Mouse (Mus musculus): ENCODE results near the gene Gsta1. TPM values are rescaled to one million over a fixed set of nuclear protein-coding genes. Genes with fewer than 3 reads are reported as not detected.

Gene Gsta1
- not detected for total RNA-seq (2023)

DNA sequence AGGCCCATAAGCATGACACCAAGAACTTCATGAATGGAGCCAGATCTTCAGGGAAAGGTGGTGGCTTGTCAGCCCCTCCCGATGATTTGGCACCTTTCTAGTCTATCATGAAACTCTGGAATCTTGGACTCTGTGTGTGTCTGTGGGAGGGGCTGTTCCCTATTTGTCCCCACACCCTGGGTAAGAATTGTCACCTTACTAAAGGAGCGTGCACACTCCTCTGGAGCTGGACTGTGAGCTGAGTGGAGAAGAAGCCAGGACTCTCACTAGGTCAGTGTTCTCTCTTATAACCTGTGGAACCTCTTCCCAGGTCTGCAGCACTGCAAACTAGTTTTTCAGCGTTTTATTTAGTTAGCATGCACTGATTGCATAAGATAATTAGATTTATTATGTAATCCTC is at the start of gene Gsta1:
Gene Gsta1, plus strand, starts transcription at position 196 of the 400 bp plus-strand sequence.

DNA sequence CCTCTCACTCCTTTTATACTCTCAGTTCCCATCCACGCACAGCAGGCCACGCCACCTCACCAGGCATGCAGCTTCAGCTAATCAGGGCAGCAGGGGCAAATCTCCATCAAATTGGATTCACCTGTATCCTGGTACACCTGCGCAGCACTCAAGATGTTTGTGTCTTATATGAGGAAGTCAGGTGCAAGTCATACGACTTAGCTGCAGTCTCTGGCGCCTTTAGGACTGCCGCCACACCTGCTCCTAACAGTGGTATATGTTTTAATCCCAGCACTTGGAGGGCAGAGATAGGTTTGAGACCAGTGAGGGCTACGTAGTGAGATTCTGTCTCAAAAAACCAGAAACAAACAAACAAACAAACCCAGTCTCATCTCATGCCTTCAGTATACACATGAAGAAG is 48.0 kb upstream of the Gsta1 start, which contains the start of gene Gsta4:
Gene Gsta4, plus strand, starts transcription at position 301 of the 400 bp plus-strand sequence.

DNA sequence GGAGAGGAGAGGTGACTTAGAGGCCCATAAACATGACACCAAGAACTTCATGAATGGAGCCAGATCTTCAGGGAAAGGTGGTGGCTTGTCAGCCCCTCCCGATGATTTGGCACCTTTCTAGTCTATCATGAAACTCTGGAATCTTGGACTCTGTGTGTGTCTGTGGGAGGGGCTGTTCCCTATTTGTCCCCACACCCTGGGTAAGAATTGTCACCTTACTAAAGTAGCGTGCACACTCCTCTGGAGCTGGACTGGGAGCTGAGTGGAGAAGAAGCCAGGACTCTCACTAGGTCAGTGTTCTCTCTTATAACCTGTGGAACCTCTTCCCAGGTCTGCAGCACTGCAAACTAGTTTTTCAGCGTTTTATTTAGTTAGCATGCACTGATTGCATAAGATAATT is 26.5 kb downstream of the Gsta1 start, which contains the start of gene Gm3776:
Gene Gm3776, plus strand, starts transcription at position 216 of the 400 bp plus-strand sequence.

DNA sequence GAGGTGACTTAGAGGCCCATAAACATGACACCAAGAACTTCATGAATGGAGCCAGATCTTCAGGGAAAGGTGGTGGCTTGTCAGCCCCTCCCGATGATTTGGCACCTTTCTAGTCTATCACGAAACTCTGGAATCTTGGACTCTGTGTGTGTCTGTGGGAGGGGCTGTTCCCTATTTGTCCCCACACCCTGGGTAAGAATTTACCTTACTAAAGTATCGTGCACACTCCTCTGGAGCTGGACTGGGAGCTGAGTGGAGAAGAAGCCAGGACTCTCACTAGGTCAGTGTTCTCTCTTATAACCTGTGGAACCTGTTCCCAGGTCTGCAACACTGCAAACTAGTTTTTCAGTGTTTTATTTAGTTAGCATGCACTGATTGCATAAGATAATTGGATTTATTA is 59.3 kb downstream of the Gsta1 start, which contains the start of gene Gm10639:
Gene Gm10639, plus strand, starts transcription at position 201 of the 400 bp plus-strand sequence.

Other genes starting within 250 kb of the Gsta1 start
- gene Gcm1, start 178.7 kb upstream of the Gsta1 start, total RNA-seq (2023), result not detected
- gene Fbxo9, start 121.6 kb upstream of the Gsta1 start, total RNA-seq (2023), result 10 to 100 TPM; 40.4 to 42.3 TPM
- 1 to 10 TPM; 3.5 to 3.7 TPM for gene Ick, start 121.5 kb upstream of the Gsta1 start, total RNA-seq (2023)
- gene Gsta4, start 47.9 kb upstream of the Gsta1 start, total RNA-seq (2023), result 1 to 10 TPM in 1 of 2 experiments, under 1 TPM in 1; 0.79 to 1.6 TPM
- gene Gm3776, start 26.5 kb downstream of the Gsta1 start, total RNA-seq (2023), result not detected
- not detected for gene Gm10639, start 59.3 kb downstream of the Gsta1 start, total RNA-seq (2023)
- not detected for gene Omt2a, start 84.1 kb downstream of the Gsta1 start, total RNA-seq (2023)
- gene Omt2b, start 96.9 kb downstream of the Gsta1 start, total RNA-seq (2023), result not detected
- not detected for gene Gsta2, start 125.1 kb downstream of the Gsta1 start, total RNA-seq (2023)
- not detected for gene Dppa5a, start 137.5 kb downstream of the Gsta1 start, total RNA-seq (2023)
- not detected for gene Ooep, start 148.1 kb downstream of the Gsta1 start, total RNA-seq (2023)
- not detected for gene Ddx43, start 165.1 kb downstream of the Gsta1 start, total RNA-seq (2023)
- gene Cgas, start 212.6 kb downstream of the Gsta1 start, total RNA-seq (2023), result 1 to 10 TPM; 7.0 to 9.3 TPM
- 10 to 100 TPM; 14.4 to 15.7 TPM for gene Mto1, start 217.6 kb downstream of the Gsta1 start, total RNA-seq (2023)
- not detected for gene Gm17324, start 218.1 kb downstream of the Gsta1 start, total RNA-seq (2023)